Mouse (Mus musculus): ENCODE measurements around the gene Stom. TPM values are rescaled to one million over a fixed set of nuclear protein-coding genes. Genes with fewer than 3 reads are reported as not detected.

Stom gene
- polyA plus RNA-seq, 1 experiment from 2014 or later: 8.0 TPM

DNA sequence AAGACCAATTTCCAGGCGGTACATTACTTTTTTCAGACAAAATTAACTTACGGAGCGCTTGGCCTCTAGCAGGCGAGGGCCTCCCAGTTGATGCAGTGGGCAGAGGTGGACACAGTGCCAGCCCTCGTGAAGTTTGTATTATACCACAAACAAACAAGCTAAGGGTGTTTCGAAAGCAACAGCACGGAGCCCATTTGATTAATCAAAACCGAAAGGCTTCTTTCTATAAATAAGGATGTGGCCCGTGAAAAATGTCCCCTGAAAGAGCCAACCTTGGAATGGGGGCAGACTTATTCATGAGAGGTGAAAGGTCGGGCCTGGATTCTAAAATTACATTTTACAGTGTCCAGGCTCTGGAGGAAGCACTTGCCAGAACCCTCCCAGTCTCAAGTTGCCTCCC lies 643 bp upstream of the Stom start:
- Histone ChIP-seq H3K27ac (peak overlapping the region; percentile 12; the same call in 1 of the 2 replicates), H3K36me3 (ENCODE audit: poor library complexity, severe bottlenecking) (no peaks in the 10 kb centered on the region), H3K9ac (peak overlapping the region; percentile 72), H3K27me3 (no peaks in the 10 kb centered on the region), H3K4me2 (peak overlapping the region; percentile 96), H3K4me3 (peak overlapping the region; percentile 67), H3K9me3 (replicated peaks) (no peaks in the 10 kb centered on the region), H3K4me1 (peaks cover 17% of the 10 kb centered on the region)
- whole genome bisulfite sequencing: 45% methylated on average over 10 of the region's 10 CpGs
- ATAC-seq: no peak

DNA sequence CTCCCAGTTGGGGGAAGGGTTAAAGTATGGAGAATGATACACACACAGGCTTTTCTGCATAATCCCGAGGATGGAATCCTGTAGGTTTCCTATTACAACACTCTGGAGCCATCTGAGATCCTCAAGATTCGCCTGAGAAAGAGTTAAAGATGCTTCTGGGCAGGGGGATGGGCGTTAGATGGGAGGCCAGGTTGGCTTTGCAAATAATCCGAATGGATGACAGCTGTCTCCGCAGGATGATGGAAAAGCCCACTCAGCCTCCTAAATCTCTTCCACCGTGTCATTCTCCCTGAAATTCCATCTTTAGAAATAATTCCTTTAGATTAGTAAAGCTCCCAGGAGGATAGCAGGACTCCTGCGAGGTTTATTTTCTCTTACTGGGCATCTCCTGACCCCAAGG lies 1.2 kb downstream of the Stom start:
- H3K9ac ChIP-seq: peak overlapping the region; percentile 72; the same call in 1 of the 2 replicates
- no peak for ATAC-seq
- no peak overlapping the region for H3K27ac ChIP-seq
- no peaks in the 10 kb centered on the region for H3K36me3 ChIP-seq (ENCODE audit: poor library complexity, severe bottlenecking)
- peak overlapping the region; percentile 96 for H3K4me2 ChIP-seq
- H3K27me3 ChIP-seq: no peaks in the 10 kb centered on the region
- no peaks in the 10 kb centered on the region for H3K9me3 ChIP-seq (replicated peaks)
- H3K4me3 ChIP-seq: peak overlapping the region; percentile 67
- peaks cover 17% of the 10 kb centered on the region for H3K4me1 ChIP-seq
- WGBS: 5% methylated on average over 7 of the region's 7 CpGs

DNA sequence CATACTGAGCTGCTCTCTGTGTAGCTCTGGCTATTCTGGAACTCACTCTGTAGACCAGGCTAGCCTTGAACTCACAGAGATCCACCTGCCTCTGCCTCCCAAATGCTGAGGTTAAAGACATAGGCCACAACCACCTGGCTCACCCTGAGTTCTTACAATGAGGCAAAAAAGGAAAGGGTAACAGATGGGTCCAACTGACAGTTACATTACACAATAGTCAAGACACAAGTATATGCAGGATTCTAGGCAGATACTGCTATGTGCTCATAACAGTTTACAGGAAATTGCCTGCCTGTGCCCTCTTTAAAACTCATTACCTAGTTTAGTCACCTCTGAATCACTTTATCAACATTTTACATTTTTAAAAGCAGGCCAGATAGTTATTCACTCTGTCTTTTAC lies 3.1 kb downstream of the Stom start:
- H3K9me3 ChIP-seq (replicated peaks): no peaks in the 10 kb centered on the region
- H3K4me3 ChIP-seq: no peak overlapping the region
- H3K9ac ChIP-seq: no peak overlapping the region
- no peaks in the 10 kb centered on the region for H3K27me3 ChIP-seq
- H3K36me3 ChIP-seq (ENCODE audit: poor library complexity, severe bottlenecking): no peaks in the 10 kb centered on the region
- H3K4me1 ChIP-seq: peaks cover 17% of the 10 kb centered on the region
- ATAC-seq: no peak
- H3K27ac ChIP-seq: no peak overlapping the region
- H3K4me2 ChIP-seq: no peak overlapping the region

DNA sequence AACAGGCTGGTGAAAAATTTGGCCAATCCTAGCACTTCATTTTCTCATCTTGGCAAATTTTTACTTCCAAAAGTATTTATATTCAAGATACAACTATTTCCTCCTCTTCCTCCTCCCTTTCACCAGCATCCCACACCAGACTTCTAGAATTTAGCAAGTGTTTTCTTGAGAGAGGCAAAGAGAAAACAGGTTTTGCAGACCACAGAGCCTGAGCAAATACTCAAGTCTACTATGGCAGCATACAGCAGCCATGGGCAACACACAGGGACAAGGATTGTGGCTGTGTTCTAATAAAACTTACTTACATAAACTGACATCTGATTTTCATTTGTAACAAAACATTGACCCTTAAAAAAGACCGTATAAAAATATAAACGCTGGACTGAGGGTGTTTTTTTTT lies 5.6 kb downstream of the Stom start:
- peaks cover 8% of the 10 kb centered on the region for H3K4me1 ChIP-seq
- H3K4me2 ChIP-seq: no peak overlapping the region
- H3K36me3 ChIP-seq (ENCODE audit: poor library complexity, severe bottlenecking): no peaks in the 10 kb centered on the region
- no peak overlapping the region for H3K9ac ChIP-seq
- WGBS: 88% methylated on average over 2 of the region's 2 CpGs
- no peak for ATAC-seq
- H3K27me3 ChIP-seq: no peaks in the 10 kb centered on the region
- H3K9me3 ChIP-seq (replicated peaks): no peaks in the 10 kb centered on the region
- H3K4me3 ChIP-seq: no peak overlapping the region
- no peak overlapping the region for H3K27ac ChIP-seq

DNA sequence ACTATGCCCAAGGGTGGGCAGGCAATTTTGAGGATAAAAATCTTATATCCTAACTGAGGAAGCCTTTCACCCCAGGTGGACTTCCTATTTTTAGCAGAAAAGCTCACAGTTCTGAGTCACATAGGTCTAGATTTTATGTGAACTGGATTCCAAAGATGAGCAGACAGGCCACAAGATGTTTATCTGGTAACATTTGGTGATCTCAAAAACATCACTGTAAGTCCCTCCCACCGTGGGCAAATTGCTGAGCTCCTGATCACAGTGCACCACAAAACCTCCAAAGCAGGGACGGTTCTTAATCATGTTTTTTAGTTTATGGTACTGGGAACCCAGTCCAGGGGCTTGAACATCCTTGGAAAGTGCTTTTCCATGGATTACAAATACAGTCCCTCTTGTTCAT lies 7.7 kb downstream of the Stom start:
- ATAC-seq: no peak
- Histone ChIP-seq H3K4me2 (no peak overlapping the region), H3K9ac (no peak overlapping the region), H3K36me3 (ENCODE audit: poor library complexity, severe bottlenecking) (no peaks in the 10 kb centered on the region), H3K9me3 (replicated peaks) (no peaks in the 10 kb centered on the region), H3K27me3 (no peaks in the 10 kb centered on the region), H3K27ac (no peak overlapping the region), H3K4me1 (no peaks in the 10 kb centered on the region), H3K4me3 (no peak overlapping the region)
- WGBS: 87% methylated on average over 2 of the region's 2 CpGs

DNA sequence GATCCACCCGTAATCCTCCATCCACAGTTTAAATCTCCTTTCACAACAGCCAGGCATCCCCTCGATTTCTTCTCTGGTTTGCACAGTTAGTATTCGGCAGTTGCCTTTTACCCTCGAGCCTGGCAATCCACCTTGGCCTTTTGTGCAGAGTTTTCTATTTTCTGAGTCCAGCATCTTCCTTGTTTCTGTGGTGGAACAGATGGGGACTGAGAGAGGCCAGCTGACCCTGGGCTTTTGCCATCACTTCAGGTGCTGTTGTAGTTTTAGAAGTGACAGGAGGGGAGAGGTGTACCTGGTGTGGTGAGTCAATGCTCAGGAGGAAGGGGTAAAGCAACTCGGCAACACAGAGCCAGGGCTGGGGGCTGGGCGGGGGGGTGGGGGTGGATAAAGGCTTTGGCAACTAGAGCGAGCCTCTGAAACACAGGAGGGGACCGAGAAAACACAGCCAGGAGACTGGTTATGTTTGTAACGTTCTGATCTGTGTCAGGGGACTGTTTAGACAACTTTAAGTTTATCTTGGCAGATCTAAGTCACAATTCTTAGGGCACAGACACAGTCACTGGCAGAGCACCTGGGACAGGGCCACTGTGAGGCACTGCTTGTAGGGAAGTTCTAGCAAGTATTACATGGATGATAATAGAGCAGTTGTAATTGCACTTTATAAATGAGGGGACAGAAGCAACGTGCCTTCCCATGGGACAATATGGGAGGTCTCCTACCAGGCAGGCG lies 8.5 kb downstream of the Stom start:
- Histone ChIP-seq H3K36me3 (ENCODE audit: poor library complexity, severe bottlenecking) (no peaks in the 10 kb centered on the region), H3K4me2 (no peak overlapping the region), H3K9me3 (replicated peaks) (no peaks in the 10 kb centered on the region), H3K4me1 (no peaks in the 10 kb centered on the region), H3K4me3 (no peak overlapping the region), H3K27ac (no peak overlapping the region), H3K9ac (no peak overlapping the region), H3K27me3 (no peaks in the 10 kb centered on the region)
- ATAC-seq: no peak
- WGBS: 32% methylated on average over 11 of the region's 11 CpGs

DNA sequence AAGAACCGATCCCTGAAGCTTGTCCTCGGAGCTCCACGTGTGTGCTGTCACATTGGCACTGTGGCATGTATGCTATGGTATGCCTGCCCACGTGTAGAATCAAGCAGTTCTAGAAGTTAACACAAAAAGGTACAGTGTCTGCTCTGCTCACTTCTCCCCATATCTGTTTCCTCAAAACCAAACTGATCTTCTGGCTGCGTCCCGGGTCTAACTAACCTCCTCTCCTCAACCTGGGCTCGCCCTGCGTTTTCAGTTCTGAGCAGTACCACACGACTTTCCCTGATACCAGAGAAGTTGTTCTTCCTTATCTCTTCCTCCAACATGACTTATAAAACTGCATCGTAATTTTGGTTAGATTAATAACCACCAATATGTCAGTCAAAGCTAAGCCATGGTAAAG lies 9.2 kb downstream of the Stom start:
- WGBS: 66% methylated on average over 10 of the region's 10 CpGs

DNA sequence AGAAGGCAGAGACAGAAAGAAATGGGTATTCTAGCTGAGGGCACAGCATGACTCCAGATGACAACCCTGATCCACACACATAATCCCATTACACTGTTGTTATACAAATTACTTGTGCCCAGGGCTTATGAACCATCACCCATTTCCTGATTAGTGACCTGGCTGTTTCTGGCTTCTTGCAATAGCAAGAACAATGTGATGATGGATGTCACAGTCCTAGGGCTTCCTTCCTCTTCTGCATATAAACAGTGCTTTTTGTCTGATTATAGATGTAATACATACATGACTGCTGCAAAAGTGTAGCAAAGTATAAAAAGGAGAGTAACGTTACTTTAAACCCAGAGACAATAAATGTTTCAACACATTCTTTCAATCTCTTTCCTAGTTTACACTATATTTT lies 9.8 kb downstream of the Stom start:
- Histone ChIP-seq H3K27ac (no peak overlapping the region), H3K9me3 (replicated peaks) (no peaks in the 10 kb centered on the region), H3K36me3 (ENCODE audit: poor library complexity, severe bottlenecking) (no peaks in the 10 kb centered on the region), H3K4me1 (peaks cover 10% of the 10 kb centered on the region), H3K27me3 (no peaks in the 10 kb centered on the region), H3K4me2 (no peak overlapping the region), H3K4me3 (no peak overlapping the region), H3K9ac (no peak overlapping the region)
- 77% methylated on average over 1 of the region's 1 CpGs for WGBS
- no peak for ATAC-seq

More for the DNA sequence above, 9.2 kb downstream of the Stom start:
- Histone ChIP-seq H3K4me3 (no peak overlapping the region), H3K9ac (no peak overlapping the region), H3K27me3 (no peaks in the 10 kb centered on the region), H3K4me2 (no peak overlapping the region), H3K4me1 (peaks cover 5% of the 10 kb centered on the region), H3K27ac (no peak overlapping the region), H3K36me3 (ENCODE audit: poor library complexity, severe bottlenecking) (no peaks in the 10 kb centered on the region), H3K9me3 (replicated peaks) (no peaks in the 10 kb centered on the region)
- no peak for ATAC-seq

DNA sequence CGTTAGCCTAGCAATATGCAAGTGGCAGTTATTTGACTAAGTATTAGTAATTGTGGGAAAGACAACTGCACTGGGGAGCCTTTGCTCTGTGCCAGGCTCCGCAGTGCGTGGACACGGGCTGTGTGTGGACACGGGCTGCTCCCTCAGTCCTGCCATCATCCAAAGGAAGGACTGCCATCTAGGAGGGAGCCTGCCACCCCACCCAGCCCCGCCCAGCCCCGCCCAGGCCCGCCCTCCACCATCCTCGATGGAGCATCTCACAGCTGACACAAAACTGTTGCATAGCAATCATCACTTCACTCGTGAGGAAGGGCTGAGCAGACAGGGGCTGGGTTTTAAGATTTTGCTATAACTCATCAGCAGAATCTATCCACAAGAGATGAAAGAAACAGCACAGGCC lies 10.8 kb downstream of the Stom start:
- 66% methylated on average over 10 of the region's 10 CpGs for WGBS
- Histone ChIP-seq H3K27me3 (no peaks in the 10 kb centered on the region), H3K27ac (no peak overlapping the region), H3K9me3 (replicated peaks) (no peaks in the 10 kb centered on the region), H3K36me3 (ENCODE audit: poor library complexity, severe bottlenecking) (no peaks in the 10 kb centered on the region), H3K9ac (no peak overlapping the region), H3K4me2 (no peak overlapping the region), H3K4me1 (peaks cover 13% of the 10 kb centered on the region), H3K4me3 (no peak overlapping the region)
- no peak for ATAC-seq

DNA sequence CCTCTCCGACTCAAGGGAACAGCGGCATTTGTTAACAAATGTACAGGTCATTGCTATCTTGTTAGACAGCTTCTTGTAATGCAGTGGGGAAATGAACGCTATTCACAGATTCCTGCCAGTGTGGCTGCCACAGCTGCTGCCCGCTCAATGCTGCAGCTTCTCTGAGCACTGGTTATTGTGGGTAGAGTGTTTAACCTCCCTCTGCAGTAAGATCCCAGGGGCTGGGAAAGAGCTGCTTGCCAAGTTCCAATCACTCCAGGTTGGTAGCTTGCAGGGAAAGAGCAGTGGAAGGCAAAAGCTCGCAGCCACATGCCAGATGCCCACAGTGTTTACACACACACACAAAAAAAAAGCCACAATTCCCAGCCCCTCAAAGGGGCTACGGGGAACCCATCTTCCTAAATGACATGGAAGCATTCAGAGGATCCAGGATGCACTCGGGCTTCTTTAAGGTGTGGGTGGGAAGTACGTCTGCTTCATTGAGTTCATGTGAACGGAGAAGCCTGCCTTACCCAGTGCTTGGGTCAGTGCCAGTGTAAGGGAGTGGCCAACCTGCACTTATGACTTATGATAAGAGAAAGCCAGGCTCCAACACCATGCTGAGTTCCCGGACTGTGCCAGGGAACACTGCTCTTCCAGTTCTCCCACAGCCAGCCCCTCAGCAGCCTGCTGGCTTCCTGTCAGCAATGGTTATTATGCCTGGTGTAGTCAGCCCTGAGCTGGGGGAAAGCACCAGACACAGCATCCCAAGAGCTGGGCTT lies 14.2 kb downstream of the Stom start:
- peaks cover 13% of the 10 kb centered on the region for H3K4me1 ChIP-seq
- H3K9me3 ChIP-seq (replicated peaks): no peaks in the 10 kb centered on the region
- H3K4me3 ChIP-seq: no peak overlapping the region
- no peak overlapping the region for H3K4me2 ChIP-seq
- 52% methylated on average over 10 of the region's 10 CpGs for WGBS
- no peaks in the 10 kb centered on the region for H3K36me3 ChIP-seq (ENCODE audit: poor library complexity, severe bottlenecking)
- no peak overlapping the region; the same call in 1 of the 2 replicates for H3K9ac ChIP-seq
- no peaks in the 10 kb centered on the region for H3K27me3 ChIP-seq
- peak; percentile 45; the same call in 1 of the 2 replicates for ATAC-seq
- peak overlapping the region; percentile 45; the same call in 1 of the 2 replicates for H3K27ac ChIP-seq

DNA sequence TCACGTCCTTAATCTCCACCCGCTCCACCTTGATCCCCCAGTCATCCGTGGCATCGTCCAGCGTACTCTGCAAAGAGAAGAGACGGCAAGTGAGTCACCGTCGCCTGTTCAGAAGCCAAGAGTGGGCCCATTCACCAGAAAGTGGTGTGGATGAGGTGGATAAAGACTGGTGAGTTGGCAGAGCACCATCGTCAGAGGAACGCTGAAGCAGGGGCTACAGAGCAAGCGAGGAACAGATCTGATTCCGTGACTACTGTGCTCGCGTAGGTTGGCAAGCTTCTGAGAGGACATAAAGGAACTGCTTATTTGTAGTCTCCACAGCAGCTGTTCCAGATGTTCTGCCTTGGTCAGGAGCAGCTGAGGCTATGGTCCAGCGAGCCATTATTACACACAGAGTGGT lies 16.4 kb downstream of the Stom start:
- Histone ChIP-seq H3K4me1 (peaks cover 13% of the 10 kb centered on the region), H3K4me3 (no peak overlapping the region), H3K27me3 (no peaks in the 10 kb centered on the region), H3K9me3 (replicated peaks) (no peaks in the 10 kb centered on the region), H3K36me3 (ENCODE audit: poor library complexity, severe bottlenecking) (no peaks in the 10 kb centered on the region), H3K4me2 (no peak overlapping the region), H3K27ac (no peak overlapping the region), H3K9ac (no peak overlapping the region)
- ATAC-seq: no peak
- WGBS: 90% methylated on average over 15 of the region's 15 CpGs

DNA sequence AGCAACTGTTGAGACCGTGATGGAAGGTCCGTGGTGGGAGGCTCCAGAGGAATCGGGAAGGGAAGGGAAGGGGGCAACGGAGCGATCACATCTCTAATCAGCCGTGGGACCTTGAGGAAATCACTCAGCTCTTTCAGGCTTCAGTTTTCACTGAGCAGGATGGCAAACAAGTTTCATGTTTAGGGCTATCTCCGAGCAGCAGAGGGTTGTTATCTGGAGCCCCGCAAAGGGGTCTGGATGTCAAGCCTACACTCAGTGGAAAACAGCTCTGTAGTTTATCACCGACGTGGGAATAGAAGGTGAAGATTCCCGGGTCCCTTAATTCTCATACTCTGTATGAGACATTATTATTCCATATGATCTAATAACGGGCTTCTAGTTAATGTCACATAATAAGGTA lies 18.4 kb downstream of the Stom start:
- no peak overlapping the region for H3K27ac ChIP-seq
- ATAC-seq: no peak

More for the DNA sequence above, 18.4 kb downstream of the Stom start:
- Histone ChIP-seq H3K4me2 (no peak overlapping the region), H3K27me3 (no peaks in the 10 kb centered on the region), H3K9me3 (replicated peaks) (no peaks in the 10 kb centered on the region), H3K9ac (no peak overlapping the region), H3K36me3 (ENCODE audit: poor library complexity, severe bottlenecking) (no peaks in the 10 kb centered on the region), H3K4me1 (peaks cover 13% of the 10 kb centered on the region), H3K4me3 (no peak overlapping the region)
- WGBS: 89% methylated on average over 12 of the region's 12 CpGs

Measured in forebrain, embryonic 13.5 days (tissue).